Mouse (Mus musculus): ENCODE measurements at regions not wholly inside any gene's neighbourhood (a gene's known extent, or its start where the extent isn't known, plus 50 kb on each side); places are given as distances from the start of the nearest gene placed in this dataset.

DNA sequence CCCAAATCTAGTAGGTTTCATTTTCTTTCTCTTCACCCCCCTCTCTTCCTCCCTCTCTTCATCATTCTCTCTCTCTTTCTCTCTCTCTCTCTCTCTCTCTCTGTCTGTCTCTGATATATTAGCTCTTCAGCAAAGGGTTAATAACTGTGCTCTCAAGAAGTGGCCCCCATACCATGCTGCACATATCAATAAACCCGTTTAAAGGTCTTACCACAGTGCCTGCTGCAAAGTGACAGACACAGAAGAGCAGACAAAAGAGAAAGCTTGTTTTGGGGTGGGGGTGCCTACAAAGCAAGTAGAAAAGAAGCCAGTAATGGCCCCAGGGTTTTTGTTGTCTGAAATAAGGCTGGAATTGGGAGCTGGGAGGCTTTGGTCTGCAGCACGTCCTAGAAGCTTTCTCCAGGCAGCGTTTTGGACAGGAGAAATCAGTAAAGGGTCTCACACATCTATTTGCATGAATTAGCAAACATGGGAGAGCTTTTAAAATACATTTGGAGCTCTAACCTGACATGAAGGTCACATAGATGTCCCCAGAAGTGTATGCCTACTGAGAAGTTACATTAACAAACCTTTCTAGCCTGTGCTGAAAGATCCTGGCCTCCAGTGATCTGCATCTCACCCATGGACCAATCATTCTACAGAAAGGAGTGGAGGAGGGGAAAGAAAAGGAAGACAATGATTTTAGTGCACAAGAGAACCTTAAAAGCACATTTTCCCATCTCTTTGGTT, 91.1 kb upstream of the Arhgap21 start:
- 39% methylated on average over 3 of the region's 3 CpGs for WGBS
- no peak overlapping the region for H3K4me3 ChIP-seq
- no peak for ATAC-seq (ENCODE audit: insufficient number of reproducible peaks, low FRiP score)
- no peak overlapping the region for H3K4me2 ChIP-seq
- H3K4me1 ChIP-seq (replicated peaks), result no peaks in the 10 kb centered on the region
- H3K9ac ChIP-seq, result no peak overlapping the region
- no peaks in the 10 kb centered on the region for H3K27me3 ChIP-seq (replicated peaks)
- H3K36me3 ChIP-seq, result no peaks in the 10 kb centered on the region
- no peaks in the 10 kb centered on the region for H3K9me3 ChIP-seq (replicated peaks)
- H3K27ac ChIP-seq (ENCODE audit: poor library complexity, severe bottlenecking), result no peak overlapping the region

DNA sequence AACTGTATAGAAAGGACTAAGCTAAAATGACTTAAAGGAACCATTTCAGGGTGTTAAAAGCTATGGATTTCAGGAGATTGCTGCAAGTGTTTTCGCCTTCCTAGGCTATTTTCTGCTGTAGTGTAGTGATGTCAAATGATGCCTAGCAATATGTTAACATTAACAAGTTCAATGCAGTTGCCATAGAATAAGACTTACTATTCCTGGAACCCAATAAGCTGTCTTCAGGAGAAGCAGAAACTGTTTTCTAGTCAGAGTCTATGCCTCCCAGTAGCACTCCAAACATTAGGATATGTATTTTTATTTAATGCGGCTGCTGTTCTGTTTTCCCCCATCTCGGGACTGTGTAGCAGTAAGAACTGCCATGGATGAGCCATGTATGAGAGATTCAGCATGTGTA, 90.3 kb upstream of the Arhgap21 start:
- Histone ChIP-seq H3K36me3 (no peaks in the 10 kb centered on the region), H3K27me3 (replicated peaks) (no peaks in the 10 kb centered on the region), H3K9me3 (replicated peaks) (no peaks in the 10 kb centered on the region), H3K27ac (ENCODE audit: poor library complexity, severe bottlenecking) (no peak overlapping the region), H3K4me1 (replicated peaks) (no peaks in the 10 kb centered on the region), H3K4me3 (no peak overlapping the region), H3K4me2 (no peak overlapping the region), H3K9ac (no peak overlapping the region)
- no peak for ATAC-seq (ENCODE audit: insufficient number of reproducible peaks, low FRiP score)
- 81% methylated on average over 3 of the region's 3 CpGs for WGBS

DNA sequence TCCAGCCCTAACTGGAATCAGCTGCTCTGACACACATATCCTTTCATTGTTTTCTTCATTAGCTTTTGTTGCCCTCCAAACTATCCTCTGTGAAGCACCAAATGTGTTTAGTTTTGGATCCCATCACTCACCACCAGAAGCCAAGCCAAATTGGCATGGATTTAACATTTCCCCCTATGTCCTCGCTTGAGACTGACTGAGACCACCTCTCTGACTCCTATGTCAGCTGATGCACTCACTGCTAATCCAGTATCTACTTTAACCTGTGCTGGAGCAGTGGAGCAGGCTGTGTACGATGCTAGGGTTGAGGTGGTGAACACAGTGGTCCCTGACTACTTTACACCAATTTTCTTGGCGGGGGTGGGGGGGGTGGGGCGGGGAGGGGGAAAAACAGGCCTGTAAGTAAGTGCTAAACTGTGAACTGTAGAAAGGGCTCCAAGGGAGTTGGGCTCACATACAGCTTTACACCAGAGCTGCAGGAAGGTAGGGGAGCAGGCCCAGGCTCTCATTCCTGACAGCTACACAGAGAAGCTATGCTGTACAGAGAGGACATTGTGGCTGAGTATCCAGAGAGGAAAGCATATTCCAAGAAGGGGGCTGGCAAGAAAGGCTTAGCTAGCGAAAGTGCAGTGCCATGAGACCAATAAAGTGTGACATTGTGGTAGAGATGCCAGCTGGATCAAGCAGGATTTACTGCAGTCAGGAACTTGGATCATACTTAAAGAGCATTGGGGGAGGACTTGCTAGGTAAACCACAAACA, 87.9 kb upstream of the Arhgap21 start:
- no peak overlapping the region for H3K4me3 ChIP-seq
- no peaks in the 10 kb centered on the region for H3K9me3 ChIP-seq (replicated peaks)
- H3K27ac ChIP-seq (ENCODE audit: poor library complexity, severe bottlenecking), result no peak overlapping the region
- H3K9ac ChIP-seq, result no peak overlapping the region
- ATAC-seq (ENCODE audit: insufficient number of reproducible peaks, low FRiP score), result no peak
- H3K4me2 ChIP-seq, result no peak overlapping the region
- H3K4me1 ChIP-seq (replicated peaks), result no peaks in the 10 kb centered on the region
- no peaks in the 10 kb centered on the region for H3K27me3 ChIP-seq (replicated peaks)
- no peaks in the 10 kb centered on the region for H3K36me3 ChIP-seq
- WGBS, result 58% methylated on average over 5 of the region's 5 CpGs

DNA sequence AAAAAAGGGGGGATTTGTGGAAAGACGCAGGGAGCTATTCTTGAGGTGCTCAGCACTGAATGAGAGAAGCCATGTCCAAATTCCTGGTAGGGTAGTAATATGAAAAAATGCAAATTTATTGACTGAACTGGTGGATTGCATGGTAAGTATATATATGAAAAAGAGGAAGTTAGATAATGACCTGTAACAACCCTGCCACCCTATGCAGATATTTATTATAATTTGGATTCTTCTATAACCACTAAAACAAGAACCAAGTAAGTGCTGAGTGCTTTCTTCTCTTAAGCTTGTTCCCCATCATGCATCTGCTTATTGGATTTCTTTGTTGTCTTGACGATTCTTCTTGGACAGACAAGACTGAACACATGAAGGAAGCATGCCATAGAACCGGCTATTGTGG, 86.7 kb upstream of the Arhgap21 start:
- Histone ChIP-seq H3K27me3 (replicated peaks) (no peaks in the 10 kb centered on the region), H3K36me3 (no peaks in the 10 kb centered on the region), H3K9me3 (replicated peaks) (no peaks in the 10 kb centered on the region), H3K9ac (no peak overlapping the region), H3K4me2 (no peak overlapping the region), H3K27ac (ENCODE audit: poor library complexity, severe bottlenecking) (no peak overlapping the region), H3K4me3 (no peak overlapping the region), H3K4me1 (replicated peaks) (no peaks in the 10 kb centered on the region)
- ATAC-seq (ENCODE audit: insufficient number of reproducible peaks, low FRiP score), result no peak
- 79% methylated on average over 3 of the region's 3 CpGs for WGBS

DNA sequence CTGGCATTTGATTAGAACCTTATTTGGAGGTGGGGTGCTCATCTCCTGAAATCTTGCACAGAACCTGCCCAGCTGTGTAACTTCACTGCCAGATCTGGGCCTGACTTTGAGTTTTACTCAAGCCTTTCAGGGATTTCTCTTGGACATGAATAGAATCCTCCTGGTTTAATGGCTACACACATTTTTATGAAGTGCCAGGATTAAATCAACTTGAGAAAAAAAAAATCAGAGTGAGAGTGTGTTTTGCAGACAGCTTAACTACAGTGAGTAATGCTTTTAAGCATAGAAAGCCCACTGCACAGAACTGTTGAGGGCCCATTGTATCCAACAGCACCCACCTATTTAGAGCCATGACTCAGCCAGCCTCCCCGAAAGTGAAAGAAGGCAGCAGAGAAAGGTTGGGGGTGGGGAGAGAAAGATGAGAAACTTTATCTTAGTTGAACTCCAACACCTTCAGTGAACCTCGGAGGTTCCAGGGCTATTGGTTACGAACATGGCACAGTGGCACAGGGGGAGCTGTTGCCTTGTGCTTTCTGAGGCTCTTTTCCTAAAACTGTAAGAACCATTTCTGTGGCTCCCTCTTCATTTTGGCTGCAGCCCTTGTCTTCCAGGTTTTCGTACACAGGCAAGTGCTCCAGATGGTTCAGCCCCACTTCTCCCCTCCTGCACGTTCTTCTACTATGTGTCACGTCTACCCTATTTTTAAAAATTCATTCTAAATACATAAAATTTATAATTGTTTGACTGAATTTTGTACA, 85.8 kb upstream of the Arhgap21 start:
- ATAC-seq (ENCODE audit: insufficient number of reproducible peaks, low FRiP score), result no peak
- H3K4me2 ChIP-seq, result no peak overlapping the region
- H3K36me3 ChIP-seq, result no peaks in the 10 kb centered on the region
- 66% methylated on average over 6 of the region's 6 CpGs for WGBS
- H3K4me1 ChIP-seq (replicated peaks), result no peaks in the 10 kb centered on the region
- H3K9me3 ChIP-seq (replicated peaks), result no peaks in the 10 kb centered on the region
- H3K9ac ChIP-seq, result no peak overlapping the region
- H3K27me3 ChIP-seq (replicated peaks), result no peaks in the 10 kb centered on the region
- no peak overlapping the region for H3K27ac ChIP-seq (ENCODE audit: poor library complexity, severe bottlenecking)
- H3K4me3 ChIP-seq, result no peak overlapping the region

GRCm38 (mm10) chr2:21053596-21053995, 84.9 kb upstream of the Arhgap21 start:
- no peak overlapping the region for H3K27ac ChIP-seq (ENCODE audit: poor library complexity, severe bottlenecking)
- WGBS, result 72% methylated on average over 5 of the region's 5 CpGs
- no peaks in the 10 kb centered on the region for H3K9me3 ChIP-seq (replicated peaks)

GRCm38 (mm10) chr2:21048996-21049395, 80.3 kb upstream of the Arhgap21 start:
- Histone ChIP-seq H3K4me2 (no peak overlapping the region), H3K27me3 (replicated peaks) (no peaks in the 10 kb centered on the region), H3K9ac (no peak overlapping the region), H3K9me3 (replicated peaks) (no peaks in the 10 kb centered on the region), H3K27ac (ENCODE audit: poor library complexity, severe bottlenecking) (no peak overlapping the region), H3K4me3 (no peak overlapping the region), H3K36me3 (no peaks in the 10 kb centered on the region), H3K4me1 (replicated peaks) (no peaks in the 10 kb centered on the region)
- 64% methylated on average over 5 of the region's 5 CpGs for WGBS
- ATAC-seq (ENCODE audit: insufficient number of reproducible peaks, low FRiP score), result no peak

More at GRCm38 (mm10) chr2:21053596-21053995, 84.9 kb upstream of the Arhgap21 start:
- H3K4me1 ChIP-seq (replicated peaks), result no peaks in the 10 kb centered on the region
- ATAC-seq (ENCODE audit: insufficient number of reproducible peaks, low FRiP score), result no peak
- no peak overlapping the region for H3K9ac ChIP-seq
- no peak overlapping the region for H3K4me2 ChIP-seq
- no peaks in the 10 kb centered on the region for H3K36me3 ChIP-seq
- no peak overlapping the region for H3K4me3 ChIP-seq
- H3K27me3 ChIP-seq (replicated peaks), result no peaks in the 10 kb centered on the region

- H3K4me3 ChIP-seq, result no peak overlapping the region
- H3K27ac ChIP-seq (ENCODE audit: poor library complexity, severe bottlenecking), result no peak overlapping the region
- H3K9me3 ChIP-seq (replicated peaks), result no peaks in the 10 kb centered on the region
- H3K4me2 ChIP-seq, result no peak overlapping the region
- no peaks in the 10 kb centered on the region for H3K27me3 ChIP-seq (replicated peaks)
- H3K4me1 ChIP-seq (replicated peaks), result no peaks in the 10 kb centered on the region
- no peaks in the 10 kb centered on the region for H3K36me3 ChIP-seq
- 81% methylated on average over 6 of the region's 6 CpGs for WGBS
- H3K9ac ChIP-seq, result no peak overlapping the region
- no peak for ATAC-seq (ENCODE audit: insufficient number of reproducible peaks, low FRiP score)
Measured at GRCm38 (mm10) chr2:21048226-21048625, 79.5 kb upstream of the Arhgap21 start.

GRCm38 (mm10) chr2:21046503-21047116, 77.9 kb upstream of the Arhgap21 start:
- WGBS, result 63% methylated on average over 9 of the region's 9 CpGs
- H3K9ac ChIP-seq, result no peak overlapping the region
- H3K4me3 ChIP-seq, result no peak overlapping the region
- H3K4me2 ChIP-seq, result no peak overlapping the region
- H3K9me3 ChIP-seq (replicated peaks), result no peaks in the 10 kb centered on the region
- H3K36me3 ChIP-seq, result no peaks in the 10 kb centered on the region
- no peaks in the 10 kb centered on the region for H3K27me3 ChIP-seq (replicated peaks)
- ATAC-seq (ENCODE audit: insufficient number of reproducible peaks, low FRiP score), result no peak
- H3K27ac ChIP-seq (ENCODE audit: poor library complexity, severe bottlenecking), result no peak overlapping the region
- H3K4me1 ChIP-seq (replicated peaks), result no peaks in the 10 kb centered on the region

DNA sequence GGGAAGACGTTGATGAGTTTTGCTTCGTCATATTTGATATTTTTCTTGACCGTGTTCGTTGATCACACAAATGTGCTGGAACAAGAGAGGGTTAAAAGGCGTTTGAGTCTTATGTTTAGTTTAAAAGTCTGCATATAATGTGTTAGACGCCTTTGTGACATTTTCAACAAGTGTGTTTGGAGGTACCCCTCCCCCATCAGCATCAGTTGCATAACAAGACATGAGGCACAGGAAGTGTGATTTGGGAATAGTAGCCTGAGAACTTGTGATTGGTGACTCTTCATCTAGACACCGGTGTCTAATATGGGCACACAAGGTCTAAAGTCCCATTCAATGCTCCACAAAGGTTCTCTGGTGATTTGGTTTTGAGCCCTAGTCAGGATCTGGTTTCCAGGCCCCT, 76.1 kb upstream of the Arhgap21 start:
- no peak for ATAC-seq (ENCODE audit: insufficient number of reproducible peaks, low FRiP score)
- Histone ChIP-seq H3K27me3 (replicated peaks) (no peaks in the 10 kb centered on the region), H3K9me3 (replicated peaks) (no peaks in the 10 kb centered on the region), H3K4me2 (no peak overlapping the region), H3K9ac (no peak overlapping the region), H3K4me3 (no peak overlapping the region), H3K4me1 (replicated peaks) (no peaks in the 10 kb centered on the region), H3K27ac (ENCODE audit: poor library complexity, severe bottlenecking) (no peak overlapping the region), H3K36me3 (no peaks in the 10 kb centered on the region)
- 86% methylated on average over 7 of the region's 7 CpGs for WGBS

DNA sequence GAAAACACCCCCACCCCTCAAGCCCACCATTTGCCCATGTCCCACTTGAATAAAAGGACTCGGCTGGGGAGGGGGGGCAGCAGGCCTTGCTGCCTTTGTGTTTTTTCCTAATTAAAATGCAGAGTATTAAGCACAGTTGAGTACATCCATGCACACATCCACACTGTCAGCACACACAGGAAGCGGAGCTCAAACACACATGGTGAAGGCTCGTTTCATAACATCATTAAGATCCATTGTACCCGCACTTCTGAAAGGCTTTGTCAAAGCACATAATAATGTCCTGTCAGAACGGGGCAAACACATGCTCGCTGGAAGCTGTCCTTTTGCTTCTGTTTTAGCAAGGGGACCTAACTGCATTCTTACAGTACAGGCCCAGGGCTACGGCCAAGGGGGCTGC, 75.3 kb upstream of the Arhgap21 start:
- H3K4me2 ChIP-seq, result no peak overlapping the region
- H3K36me3 ChIP-seq, result no peaks in the 10 kb centered on the region
- H3K9me3 ChIP-seq (replicated peaks), result no peaks in the 10 kb centered on the region
- H3K27me3 ChIP-seq (replicated peaks), result no peaks in the 10 kb centered on the region
- no peak overlapping the region for H3K4me3 ChIP-seq
- H3K4me1 ChIP-seq (replicated peaks), result no peaks in the 10 kb centered on the region
- WGBS, result 72% methylated on average over 7 of the region's 7 CpGs
- no peak overlapping the region for H3K9ac ChIP-seq
- ATAC-seq (ENCODE audit: insufficient number of reproducible peaks, low FRiP score), result no peak
- no peak overlapping the region for H3K27ac ChIP-seq (ENCODE audit: poor library complexity, severe bottlenecking)

Data from heart, embryonic 12.5 days (tissue).